Mouse (Mus musculus) erythroblast, embryonic 14.5 days (primary cell): ENCODE results near the gene Rbfox2.

Experiments
- GATA1 ChIP-seq: IDR thresholded peaks from 2 replicates; pipeline ENCODE4 v1.6.1; 2012; ENCODE audit warnings: low read length, inconsistent platforms, mixed read lengths
- TAL1 ChIP-seq: IDR thresholded peaks from 3 replicates; pipeline ENCODE4 v1.6.1; 2012; ENCODE audit warnings: low read length, inconsistent platforms, mixed read lengths

GRCm38 (mm10) chr15:77117209-77117608 lies 189.6 kb downstream of the Rbfox2 start:
- TF ChIP-seq GATA1 (no peak), TAL1 (no peak)
